Comparison of ENCODE assay signal across 9 mouse cellular contexts in genomic region chr2:21940797-21941487, GRCm38 (mm10).
DNase-seq lines count a peak whose midpoint lies in the region; ATAC-seq and TF ChIP-seq lines count a peak whose summit lies in the region.
"Had no signal": no experiment of that assay in that cellular context is flagged by ENCODE, and none has a peak within 500 bp of the region (broad histone marks: within the 10 kb centered on the region; RNA-seq: fewer than 3 reads in every experiment).

No protein-coding gene starts in this region.

- peaks cover 0 to 2% of the 10 kb centered on the region in 2 experiments; a peak in 1 of 4 replicates for H3K4me1 ChIP-seq in MEL (ENCODE audit: control insufficient read depth in 1 of 2, insufficient read depth in 2 of 2, low read length in 2 of 2)
- no peaks in the 10 kb centered on the region for H3K4me1 ChIP-seq in midbrain, embryonic 13.5 days (replicated peaks)
- H3K4me1 ChIP-seq: megakaryocyte, embryonic 14.5 days had no signal

- H3K9ac ChIP-seq in MEL (ENCODE audit: control insufficient read depth, low read depth, low read length, poor library complexity, severe bottlenecking), result no peak overlapping the region
- no peak overlapping the region for H3K9ac ChIP-seq in midbrain, embryonic 13.5 days (replicated peaks)

- no peaks in the 10 kb centered on the region for H3K36me3 ChIP-seq in MEL (ENCODE audit: control insufficient read depth in 1 of 2, insufficient read depth in 2 of 2, low read length in 2 of 2)
- H3K36me3 ChIP-seq in midbrain, embryonic 13.5 days, result no peaks in the 10 kb centered on the region

- TF ChIP-seq CTCF in MEL (IDR thresholded peaks at IDR 0.05 in 2 of 3, conservative IDR thresholded peaks at IDR 0.05 in 1 of 3; ENCODE audit: control insufficient read depth in 1 of 3, insufficient read depth in 1 of 3, low read depth in 2 of 3, low read length in 3 of 3, poor library complexity in 1 of 3, severe bottlenecking in 1 of 3), result peak in 2 of 3 experiments; percentile 71 to 79; a peak in 4 of 6 replicates

- TF ChIP-seq POLR2A in MEL (IDR thresholded peaks at IDR 0.05; ENCODE audit: control insufficient read depth in 1 of 2, insufficient read depth in 1 of 2, low read depth in 1 of 2, low read length in 2 of 2, poor library complexity in 1 of 2), result no peak

- H3K4me3 ChIP-seq in MEL (ENCODE audit: control insufficient read depth in 1 of 2, insufficient read depth in 1 of 2, low read depth in 2 of 2, low read length in 2 of 2), result no peak overlapping the region
- no peak overlapping the region for H3K4me3 ChIP-seq in midbrain, embryonic 13.5 days (replicated peaks)
- H3K4me3 ChIP-seq: megakaryocyte, embryonic 14.5 days had no signal

- no peaks in the 10 kb centered on the region for H3K9me3 ChIP-seq in MEL (replicated peaks; ENCODE audit: insufficient read depth, low read length)
- no peaks in the 10 kb centered on the region for H3K9me3 ChIP-seq in midbrain, embryonic 13.5 days
- H3K9me3 ChIP-seq: megakaryocyte, embryonic 14.5 days had no signal

- H3K27ac ChIP-seq in MEL (ENCODE audit: control insufficient read depth, low read depth, low read length), result no peak overlapping the region
- H3K27ac ChIP-seq in midbrain, embryonic 13.5 days, result no peak overlapping the region

- intact Hi-C loops in left cerebral cortex, postnatal 4 days (cut with DNase I), result loop anchor here (5.0 kb wide), 1 partner anchor 921 kb away; no protein-coding TSS in a partner anchor

- H3K4me2 ChIP-seq in midbrain, embryonic 13.5 days (replicated peaks), result no peak overlapping the region

- no peaks in the 10 kb centered on the region for H3K79me2 ChIP-seq in MEL (ENCODE audit: control insufficient read depth, insufficient read depth, low read length, poor library complexity)

- peak; percentile 80 for ATAC-seq in common myeloid progenitor, adult 5-6 weeks (replicated peaks; ENCODE audit: low read depth, poor library complexity, severe bottlenecking)
- ATAC-seq in inflammation-experienced regulatory T-cells, adult 6 months, result peak; percentile 74
- peak; percentile 65; the same call in 1 of the 2 replicates for ATAC-seq in midbrain, embryonic 13.5 days

- 51% methylated on average over 4 of the region's 4 CpGs for WGBS in midbrain, embryonic 13.5 days

- peak; percentile 82 for TF ChIP-seq RAD21 in MEL (IDR thresholded peaks at IDR 0.05; ENCODE audit: low read depth, low read length)

- no peak for TF ChIP-seq EP300 in MEL (IDR thresholded peaks at IDR 0.05; ENCODE audit: low read depth in 1 of 2, low read length in 2 of 2)

- peak; percentile 32 to 36 for DNase-seq in left cerebral cortex, adult 18-20 months (ENCODE audit: low spot score in 2 of 2)
- DNase-seq in left cerebral cortex, postnatal 4 days, result no peak
- peak; percentile 62 for DNase-seq in MEL (ENCODE audit: low read depth, low spot score)
- DNase-seq in gastrocnemius, postnatal 4 days (ENCODE audit: low spot score in 2 of 2), result no peak
- no peak for DNase-seq in spleen, adult 18-20 months

- no peaks in the 10 kb centered on the region for H3K27me3 ChIP-seq in MEL (ENCODE audit: control insufficient read depth in 1 of 2, insufficient read depth in 2 of 2, low read length in 2 of 2)
- no peaks in the 10 kb centered on the region for H3K27me3 ChIP-seq in midbrain, embryonic 13.5 days
- H3K27me3 ChIP-seq: megakaryocyte, embryonic 14.5 days had no signal

TF ChIP-seq in MEL, 35 proteins besides CTCF, POLR2A, EP300 and RAD21:
- TF ChIP-seq ZC3H11A (IDR thresholded peaks at IDR 0.05; ENCODE audit: low read depth, low read length), result peak; percentile 62
- TF ChIP-seq USF1 (IDR thresholded peaks at IDR 0.05; ENCODE audit: low read depth, low read length), result peak; percentile 51; the same call in 1 of the 2 replicates
- TF ChIP-seq MEF2A (IDR thresholded peaks at IDR 0.05; ENCODE audit: extremely low read depth, insufficient replicate concordance, low read depth, low read length, poor library complexity, severe bottlenecking), result no peak
- TF ChIP-seq SMC3 (IDR thresholded peaks at IDR 0.05; ENCODE audit: low read depth, low read length), result peak; percentile 72
- TF ChIP-seq MYC (IDR thresholded peaks at IDR 0.05; ENCODE audit: low read depth, low read length), result peak; percentile 72; the same call in 1 of the 2 replicates
- no peak for TF ChIP-seq CHD2 (IDR thresholded peaks at IDR 0.05; ENCODE audit: low read length)
- no peak for TF ChIP-seq JUND (IDR thresholded peaks at IDR 0.05; ENCODE audit: low read depth, low read length)
- TF ChIP-seq ELF1 (IDR thresholded peaks at IDR 0.05; ENCODE audit: low read depth, low read length), result no peak

Comparison
In these comparisons a context has a peak if more than half of its experiments do, and no peak if none do; other contexts are left out.
1. DNase-seq: peak in left cerebral cortex, adult 18-20 months (2 of 2) and MEL (single experiment); none in left cerebral cortex, postnatal 4 days (single experiment), gastrocnemius, postnatal 4 days (0 of 2) and spleen, adult 18-20 months (0 of 2).
2. Peak in every context shown above with its lines, with median percentiles within 50 percentile points of each other: ATAC-seq.